Mouse (Mus musculus): ENCODE measurements around the gene Ssr3. TPM values are rescaled to one million over a fixed set of nuclear protein-coding genes. Genes with fewer than 3 reads are reported as not detected.
A peak's percentile ranks its signal among the peaks of the same experiment; 100 is the strongest.

Gene Ssr3
- total RNA-seq (2021) (100 to 1,000 TPM; 111 to 120 TPM), polyA plus RNA-seq (2012; rRNA removed) (64.8 and 120 TPM in 2 replicates)
- long read RNA-seq, transcript Ssr3-201 (5 exons, 2,957 nt) = major isoform, 100 of 106 reads
- long read RNA-seq, partial matches to known transcripts = 0 of 106 reads
- long read RNA-seq, other reads (novel, unspliced or antisense) = 6 of 106 reads

DNA sequence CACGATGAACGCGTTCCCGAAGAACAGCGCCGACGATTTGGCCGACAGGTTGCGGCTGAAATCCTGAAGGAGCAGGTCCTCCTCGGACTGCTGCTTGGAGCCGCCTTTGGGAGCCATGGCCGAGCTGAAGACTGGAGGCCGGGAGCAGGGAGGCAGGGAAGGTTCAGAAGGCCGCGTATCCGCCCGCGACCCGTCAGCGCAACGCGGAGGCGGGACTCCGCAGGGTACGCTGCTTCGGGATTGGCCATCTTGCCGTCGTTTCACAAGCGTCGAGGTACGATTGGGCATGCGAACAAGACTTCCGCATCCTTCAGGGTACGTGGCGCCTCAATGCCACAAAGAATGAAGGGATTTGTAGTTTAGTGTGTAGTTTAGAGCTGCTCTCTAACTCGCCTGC is at the start of gene Ssr3:
Gene Ssr3 (minus strand): TSS at position 203 of the 397 bp plus-strand sequence.
- H3K36me3 ChIP-seq (ENCODE audit: control insufficient read depth, insufficient read depth, low read length) = peaks cover 27% of the 10 kb centered on the region
- peak within 1 kb of the TSS; percentile 79 for H3K27ac ChIP-seq
- TF ChIP-seq POLR2A (IDR thresholded peaks at IDR 0.05; ENCODE audit: insufficient read depth, low read depth, low read length) (peak; percentile 92), CTCF (IDR thresholded peaks at IDR 0.05) (0 out of 2 replicates have a peak, but pooled peaks have one; percentile 6), EP300 (IDR thresholded peaks at IDR 0.05; ENCODE audit: insufficient read depth, low read depth, low read length) (no peak)
- H3K4me3 ChIP-seq = peak within 1 kb of the TSS; percentile 68
- no peaks in the 10 kb centered on the region for H3K4me1 ChIP-seq (ENCODE audit: control insufficient read depth, insufficient read depth, low read length)
- H3K79me2 ChIP-seq (replicated peaks; ENCODE audit: control insufficient read depth, insufficient read depth, low read length) = peaks cover 3% of the 10 kb centered on the region
- WGBS = under 1% methylated on average over 36 of the region's 36 CpGs
- H3K9ac ChIP-seq (ENCODE audit: low read depth, low read length) = peak within 1 kb of the TSS; percentile 86
- peak; percentile 95 to 98 for DNase-seq
- intact Hi-C loops (cut with DNase I) = loop anchor here (5.0 kb wide), 2 partner anchors 135 to 540 kb away; partner anchors contain the start of gene Tiparp
- no peaks in the 10 kb centered on the region for H3K27me3 ChIP-seq (ENCODE audit: control insufficient read depth, insufficient read depth, low read length)

DNA sequence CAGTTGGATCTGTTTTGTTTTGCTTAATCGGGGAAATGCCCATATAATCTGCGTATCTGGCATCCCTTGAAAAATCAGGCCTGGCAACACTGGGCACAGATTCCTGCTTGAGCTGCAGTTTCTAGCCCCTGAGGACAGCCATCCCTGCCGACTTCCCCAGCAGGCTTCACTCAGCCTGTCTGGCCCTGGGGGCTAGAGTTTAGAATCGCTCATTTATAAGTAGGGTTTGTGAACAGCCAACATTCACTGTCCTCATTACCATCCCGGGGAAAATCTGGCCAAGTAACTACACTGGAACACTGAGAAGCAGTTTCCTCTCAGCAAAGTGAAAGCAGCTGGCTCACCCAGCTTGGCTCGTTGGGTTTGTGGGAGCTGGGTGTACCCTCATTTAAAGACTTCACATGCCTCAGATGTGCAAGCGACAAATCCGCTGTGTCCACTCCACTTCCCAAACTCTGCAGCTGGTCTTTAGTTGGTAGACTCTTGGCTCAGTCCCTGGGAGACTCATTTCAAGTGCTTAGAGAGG is 49.2 kb upstream of the Ssr3 start:
- Histone ChIP-seq H3K27ac (peak overlapping the region; percentile 83), H3K4me3 (peak overlapping the region; percentile 31; the same call in 1 of the 2 replicates), H3K4me1 (ENCODE audit: control insufficient read depth, insufficient read depth, low read length) (no peaks in the 10 kb centered on the region), H3K9ac (ENCODE audit: low read depth, low read length) (peak overlapping the region; percentile 46), H3K27me3 (ENCODE audit: control insufficient read depth, insufficient read depth, low read length) (no peaks in the 10 kb centered on the region), H3K79me2 (replicated peaks; ENCODE audit: control insufficient read depth, insufficient read depth, low read length) (no peaks in the 10 kb centered on the region), H3K36me3 (ENCODE audit: control insufficient read depth, insufficient read depth, low read length) (no peaks in the 10 kb centered on the region)
- intact Hi-C loops (cut with DNase I) = loop anchor here (2.0 to 5.0 kb wide), 2 partner anchors 51 to 86 kb away; partner anchors contain the start of gene Tiparp
- WGBS = 36% methylated on average over 8 of the region's 8 CpGs
- DNase-seq = peak; percentile 55 to 56
- TF ChIP-seq CTCF (IDR thresholded peaks at IDR 0.05) (no peak), EP300 (IDR thresholded peaks at IDR 0.05; ENCODE audit: insufficient read depth, low read depth, low read length) (no peak), POLR2A (IDR thresholded peaks at IDR 0.05; ENCODE audit: insufficient read depth, low read depth, low read length) (no peak)

DNA sequence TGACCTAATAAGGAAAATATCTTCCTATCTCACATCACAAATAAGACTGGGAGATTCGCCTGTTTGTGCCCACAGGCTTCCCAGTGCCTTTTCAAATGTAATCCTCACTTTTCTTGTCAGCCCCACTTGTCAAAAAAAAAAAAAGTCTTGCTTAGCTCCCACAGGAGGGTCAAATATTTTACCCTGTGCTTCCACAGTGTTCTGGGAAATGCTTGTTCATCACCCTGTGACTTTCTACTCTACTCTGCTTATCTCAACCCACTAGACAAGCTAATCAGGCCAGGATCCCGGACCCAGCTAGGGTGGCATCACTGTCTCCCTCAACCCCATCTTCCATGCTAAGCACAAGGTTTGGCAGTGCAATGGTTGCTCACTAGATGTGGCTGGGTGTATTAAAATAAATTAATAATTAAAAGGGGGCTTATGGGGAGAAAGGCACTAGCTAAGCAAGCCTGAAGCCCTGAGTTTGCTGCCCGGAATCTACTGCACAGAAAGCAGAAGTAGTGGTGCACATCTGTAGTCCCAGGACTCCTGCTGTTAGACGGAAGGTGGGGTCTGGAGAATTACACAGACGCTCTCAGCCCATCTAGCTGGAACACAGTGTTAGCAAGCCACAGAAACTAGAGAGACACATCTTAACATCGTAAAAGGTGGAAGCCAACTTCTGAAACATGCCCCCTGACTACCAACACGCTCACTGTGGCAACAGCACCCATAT is 46.2 kb upstream of the Ssr3 start:
- H3K4me1 ChIP-seq (ENCODE audit: control insufficient read depth, insufficient read depth, low read length) = no peaks in the 10 kb centered on the region
- no peak for DNase-seq
- no peak overlapping the region for H3K27ac ChIP-seq
- no peaks in the 10 kb centered on the region for H3K27me3 ChIP-seq (ENCODE audit: control insufficient read depth, insufficient read depth, low read length)
- WGBS = 72% methylated on average over 7 of the region's 7 CpGs
- intact Hi-C loops (cut with DNase I) = no loop called here
- no peak overlapping the region for H3K9ac ChIP-seq (ENCODE audit: low read depth, low read length)
- H3K79me2 ChIP-seq (replicated peaks; ENCODE audit: control insufficient read depth, insufficient read depth, low read length) = no peaks in the 10 kb centered on the region
- H3K4me3 ChIP-seq = no peak overlapping the region
- no peaks in the 10 kb centered on the region for H3K36me3 ChIP-seq (ENCODE audit: control insufficient read depth, insufficient read depth, low read length)
- TF ChIP-seq EP300 (IDR thresholded peaks at IDR 0.05; ENCODE audit: insufficient read depth, low read depth, low read length) = no peak
- no peak for TF ChIP-seq CTCF (IDR thresholded peaks at IDR 0.05)
- TF ChIP-seq POLR2A (IDR thresholded peaks at IDR 0.05; ENCODE audit: insufficient read depth, low read depth, low read length) = no peak

DNA sequence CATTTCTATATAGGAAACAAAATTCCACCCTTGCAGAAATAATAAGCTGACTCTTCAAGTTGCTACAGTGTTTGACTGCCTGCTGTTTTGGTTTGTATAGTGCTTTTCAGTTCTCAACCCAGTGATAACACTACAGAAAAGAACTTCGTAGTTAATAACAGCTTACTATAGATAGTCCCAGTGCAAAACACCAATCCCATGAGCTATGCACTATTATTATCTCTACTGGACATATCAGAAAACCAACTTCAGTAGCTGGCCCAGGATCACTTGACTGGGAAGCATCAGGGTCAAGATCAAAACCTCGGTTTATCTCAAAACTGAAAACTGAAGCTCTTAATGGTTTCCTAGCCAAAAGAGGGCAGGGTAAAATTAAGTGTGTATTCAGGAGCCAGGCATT is 43.4 kb upstream of the Ssr3 start:
- H3K27ac ChIP-seq = peak overlapping the region; percentile 49
- TF ChIP-seq EP300 (IDR thresholded peaks at IDR 0.05; ENCODE audit: insufficient read depth, low read depth, low read length) = no peak
- no peak for TF ChIP-seq POLR2A (IDR thresholded peaks at IDR 0.05; ENCODE audit: insufficient read depth, low read depth, low read length)
- TF ChIP-seq CTCF (IDR thresholded peaks at IDR 0.05) = no peak
- no peak overlapping the region for H3K9ac ChIP-seq (ENCODE audit: low read depth, low read length)
- H3K79me2 ChIP-seq (replicated peaks; ENCODE audit: control insufficient read depth, insufficient read depth, low read length) = no peaks in the 10 kb centered on the region
- H3K36me3 ChIP-seq (ENCODE audit: control insufficient read depth, insufficient read depth, low read length) = no peaks in the 10 kb centered on the region
- 20% methylated on average over 2 of the region's 2 CpGs for WGBS
- no peak for DNase-seq
- intact Hi-C loops (cut with DNase I) = no loop called here
- no peaks in the 10 kb centered on the region for H3K27me3 ChIP-seq (ENCODE audit: control insufficient read depth, insufficient read depth, low read length)
- H3K4me1 ChIP-seq (ENCODE audit: control insufficient read depth, insufficient read depth, low read length) = no peaks in the 10 kb centered on the region
- no peak overlapping the region for H3K4me3 ChIP-seq

DNA sequence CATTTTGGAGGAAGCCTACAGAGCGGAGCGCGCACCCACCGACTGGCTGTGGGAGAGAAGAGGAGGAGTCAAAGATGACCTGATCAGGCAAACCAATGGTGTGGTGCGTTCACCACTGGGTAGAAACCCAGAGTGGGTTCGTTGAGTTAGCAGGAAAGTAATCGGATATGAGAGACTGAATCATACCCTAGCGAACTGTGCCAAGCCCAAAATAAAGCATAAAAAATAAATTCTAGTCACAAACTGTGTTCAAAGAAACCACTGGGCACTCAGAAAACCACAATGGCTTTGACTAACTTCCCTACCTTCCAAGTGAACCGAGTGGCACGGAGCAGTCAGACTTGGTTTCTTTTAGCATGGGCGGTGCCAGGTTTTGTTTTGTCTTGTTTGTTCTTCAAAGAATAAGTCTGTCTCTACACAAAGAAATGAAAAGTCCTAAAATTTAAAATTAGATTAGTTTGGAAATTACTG is 42.7 kb upstream of the Ssr3 start:
- intact Hi-C loops (cut with DNase I) = no loop called here
- Histone ChIP-seq H3K9ac (ENCODE audit: low read depth, low read length) (no peak overlapping the region), H3K4me1 (ENCODE audit: control insufficient read depth, insufficient read depth, low read length) (no peaks in the 10 kb centered on the region), H3K36me3 (ENCODE audit: control insufficient read depth, insufficient read depth, low read length) (no peaks in the 10 kb centered on the region), H3K27me3 (ENCODE audit: control insufficient read depth, insufficient read depth, low read length) (no peaks in the 10 kb centered on the region), H3K4me3 (no peak overlapping the region), H3K27ac (no peak overlapping the region; the same call in 1 of the 2 replicates), H3K79me2 (replicated peaks; ENCODE audit: control insufficient read depth, insufficient read depth, low read length) (no peaks in the 10 kb centered on the region)
- no peak for DNase-seq
- TF ChIP-seq EP300 (IDR thresholded peaks at IDR 0.05; ENCODE audit: insufficient read depth, low read depth, low read length) (no peak), POLR2A (IDR thresholded peaks at IDR 0.05; ENCODE audit: insufficient read depth, low read depth, low read length) (no peak), CTCF (IDR thresholded peaks at IDR 0.05) (no peak)
- WGBS = 88% methylated on average over 11 of the region's 11 CpGs
